Comparison of ENCODE assay signal across 12 mouse cellular contexts in genomic region chr14:77673138-77673537, GRCm38 (mm10).
A peak's percentile ranks its signal among the peaks of the same experiment; 100 is the strongest.
DNase-seq lines count a peak whose midpoint lies in the region; ATAC-seq and TF ChIP-seq lines count a peak whose summit lies in the region.
"Had no signal": no experiment of that assay in that cellular context is flagged by ENCODE, and none has a peak within 500 bp of the region (broad histone marks: within the 10 kb centered on the region; RNA-seq: fewer than 3 reads in every experiment).

No protein-coding gene starts in this region.

- peak overlapping the region; percentile 28 for H3K27ac ChIP-seq in heart, embryonic 16.5 days (ENCODE audit: low read length)
- no peak overlapping the region for H3K27ac ChIP-seq in lung, postnatal 0 days (ENCODE audit: low read length)
- no peak overlapping the region for H3K27ac ChIP-seq in intestine, embryonic 15.5 days
- no peak overlapping the region for H3K27ac ChIP-seq in stomach, postnatal 0 days (replicated peaks)
- H3K27ac ChIP-seq: macrophage; neural tube, embryonic 12.5 days had no signal

- 24% methylated on average over 8 of the region's 8 CpGs for WGBS in heart, embryonic 16.5 days
- 12% methylated on average over 8 of the region's 8 CpGs for WGBS in lung, postnatal 0 days
- WGBS in lung, adult 2 months, result 25% methylated on average over 8 of the region's 8 CpGs
- WGBS in intestine, embryonic 15.5 days, result 13% methylated on average over 8 of the region's 8 CpGs
- 11% methylated on average over 8 of the region's 8 CpGs for WGBS in stomach, postnatal 0 days

- no peak for TF ChIP-seq EP300 in lung, postnatal 0 days (IDR thresholded peaks at IDR 0.05)
- no peak for TF ChIP-seq EP300 in stomach, postnatal 0 days (optimal IDR thresholded peaks at IDR 0.05)

- no peak for TF ChIP-seq POLR2A in lung, adult 2 months (IDR thresholded peaks at IDR 0.05; ENCODE audit: borderline replicate concordance, extremely low read depth, low read depth, low read length)

- H3K4me2 ChIP-seq in heart, embryonic 16.5 days (ENCODE audit: low read depth, low read length), result no peak overlapping the region
- no peak overlapping the region for H3K4me2 ChIP-seq in lung, postnatal 0 days (replicated peaks; ENCODE audit: low read depth, low read length)
- H3K4me2 ChIP-seq in intestine, embryonic 15.5 days (replicated peaks), result no peak overlapping the region
- no peak overlapping the region for H3K4me2 ChIP-seq in stomach, postnatal 0 days (replicated peaks; ENCODE audit: low read depth)
- H3K4me2 ChIP-seq: neural tube, embryonic 12.5 days had no signal

- no peak overlapping the region for H3K9ac ChIP-seq in heart, embryonic 16.5 days (ENCODE audit: low read length)
- H3K9ac ChIP-seq in lung, postnatal 0 days (replicated peaks; ENCODE audit: low read depth), result no peak overlapping the region
- H3K9ac ChIP-seq in intestine, embryonic 15.5 days, result no peak overlapping the region
- no peak overlapping the region for H3K9ac ChIP-seq in stomach, postnatal 0 days (ENCODE audit: low read length)
- H3K9ac ChIP-seq: neural tube, embryonic 12.5 days had no signal

- H3K27me3 ChIP-seq in heart, embryonic 16.5 days (ENCODE audit: control insufficient read depth, insufficient read depth, low read length), result no peaks in the 10 kb centered on the region
- H3K27me3 ChIP-seq in lung, postnatal 0 days (replicated peaks; ENCODE audit: insufficient read depth, low read length), result no peaks in the 10 kb centered on the region
- no peaks in the 10 kb centered on the region for H3K27me3 ChIP-seq in intestine, embryonic 15.5 days (replicated peaks)
- no peaks in the 10 kb centered on the region for H3K27me3 ChIP-seq in stomach, postnatal 0 days (ENCODE audit: control insufficient read depth, insufficient read depth, low read length)
- H3K27me3 ChIP-seq: CH12.LX had no signal

- no peak for TF ChIP-seq CTCF in lung, postnatal 0 days (IDR thresholded peaks at IDR 0.05)
- TF ChIP-seq CTCF in lung, adult 2 months (IDR thresholded peaks at IDR 0.05; ENCODE audit: insufficient read depth, low read length), result no peak
- TF ChIP-seq CTCF in stomach, postnatal 0 days (IDR thresholded peaks at IDR 0.05; ENCODE audit: low read depth), result 0 out of 2 replicates have a peak, but pooled peaks have one; percentile 11

- H3K4me1 ChIP-seq in heart, embryonic 16.5 days (ENCODE audit: control insufficient read depth, insufficient read depth, low read length), result peaks cover 23% of the 10 kb centered on the region
- no peaks in the 10 kb centered on the region for H3K4me1 ChIP-seq in lung, postnatal 0 days (ENCODE audit: insufficient read depth, low read depth, low read length)
- no peaks in the 10 kb centered on the region for H3K4me1 ChIP-seq in lung, adult 2 months (ENCODE audit: control insufficient read depth, insufficient read depth, low read length)
- peaks cover 12% of the 10 kb centered on the region for H3K4me1 ChIP-seq in intestine, embryonic 15.5 days (replicated peaks)
- 0 out of 2 replicates have a peak, but pooled peaks cover 3% of the 10 kb centered on the region for H3K4me1 ChIP-seq in stomach, postnatal 0 days (replicated peaks; ENCODE audit: control insufficient read depth, insufficient read depth)

- H3K36me3 ChIP-seq in heart, embryonic 16.5 days (ENCODE audit: control insufficient read depth, insufficient read depth), result no peaks in the 10 kb centered on the region
- no peaks in the 10 kb centered on the region for H3K36me3 ChIP-seq in lung, postnatal 0 days (ENCODE audit: insufficient read depth, low read length)
- H3K36me3 ChIP-seq in intestine, embryonic 15.5 days, result no peaks in the 10 kb centered on the region
- H3K36me3 ChIP-seq in stomach, postnatal 0 days (ENCODE audit: control insufficient read depth, insufficient read depth, low read length), result no peaks in the 10 kb centered on the region
- H3K36me3 ChIP-seq: neural tube, embryonic 12.5 days had no signal

- no peak for DNase-seq in heart, adult 9 months (ENCODE audit: low spot score in 2 of 2)
- DNase-seq in lung, postnatal 0 days (ENCODE audit: low spot score), result peak; percentile 16
- DNase-seq in lung, adult 2 months, result no peak
- peak; percentile 21 for DNase-seq in stomach, postnatal 0 days (ENCODE audit: low spot score)
- DNase-seq in gastrocnemius, adult 18-20 months (ENCODE audit: low spot score), result no peak
- DNase-seq: cerebellum, postnatal 14 days; kidney, postnatal 25 days had no signal

- ATAC-seq in heart, embryonic 16.5 days (replicated peaks; ENCODE audit: extremely low read depth, insufficient read depth, low FRiP score), result 0 out of 2 replicates have a peak, but pooled peaks have one; percentile 44
- peak; percentile 64 for ATAC-seq in lung, postnatal 0 days
- ATAC-seq in intestine, embryonic 15.5 days, result peak; percentile 88
- peak; percentile 69 for ATAC-seq in stomach, postnatal 0 days (ENCODE audit: low FRiP score, low TSS enrichment)

- no peaks in the 10 kb centered on the region for H3K9me3 ChIP-seq in heart, embryonic 16.5 days (replicated peaks; ENCODE audit: control insufficient read depth, low read length)
- H3K9me3 ChIP-seq in lung, postnatal 0 days (ENCODE audit: low read length), result no peaks in the 10 kb centered on the region
- H3K9me3 ChIP-seq in intestine, embryonic 15.5 days, result no peaks in the 10 kb centered on the region
- no peaks in the 10 kb centered on the region for H3K9me3 ChIP-seq in stomach, postnatal 0 days (ENCODE audit: control insufficient read depth, low read length)
- H3K9me3 ChIP-seq: neural tube, embryonic 12.5 days had no signal

- no peak overlapping the region for H3K4me3 ChIP-seq in heart, embryonic 16.5 days (ENCODE audit: low read length)
- H3K4me3 ChIP-seq in lung, postnatal 0 days (ENCODE audit: low read depth, low read length), result no peak overlapping the region
- H3K4me3 ChIP-seq in lung, adult 2 months (replicated peaks; ENCODE audit: extremely low read depth, low read depth, low read length), result no peak overlapping the region
- no peak overlapping the region for H3K4me3 ChIP-seq in intestine, embryonic 15.5 days (replicated peaks)
- H3K4me3 ChIP-seq in stomach, postnatal 0 days (ENCODE audit: low read depth, low read length), result no peak overlapping the region
- H3K4me3 ChIP-seq: neural tube, embryonic 12.5 days had no signal

Comparison
In these comparisons a context has a peak if more than half of its experiments do, and no peak if none do; other contexts are left out.
1. DNase-seq: peak in lung, postnatal 0 days (single experiment) and stomach, postnatal 0 days (single experiment); none in heart, adult 9 months (0 of 2), lung, adult 2 months (single experiment) and gastrocnemius, adult 18-20 months (single experiment).
2. Peak in every context shown above with its lines, with median percentiles within 50 percentile points of each other: ATAC-seq.